Mouse (Mus musculus): Measurements from ENCODE around the gene Aoc1. TPM values are rescaled to one million over a fixed set of nuclear protein-coding genes. Genes with fewer than 3 reads are reported as not detected.
"Not testable (repeated sequence)": the region's sequence is repeated elsewhere in the genome, so short reads cannot be mapped to it uniquely, and the experiment has no call there.

Aoc1 gene
- polyA plus RNA-seq, 1 experiment from 2014 or later = 4.6 TPM

DNA sequence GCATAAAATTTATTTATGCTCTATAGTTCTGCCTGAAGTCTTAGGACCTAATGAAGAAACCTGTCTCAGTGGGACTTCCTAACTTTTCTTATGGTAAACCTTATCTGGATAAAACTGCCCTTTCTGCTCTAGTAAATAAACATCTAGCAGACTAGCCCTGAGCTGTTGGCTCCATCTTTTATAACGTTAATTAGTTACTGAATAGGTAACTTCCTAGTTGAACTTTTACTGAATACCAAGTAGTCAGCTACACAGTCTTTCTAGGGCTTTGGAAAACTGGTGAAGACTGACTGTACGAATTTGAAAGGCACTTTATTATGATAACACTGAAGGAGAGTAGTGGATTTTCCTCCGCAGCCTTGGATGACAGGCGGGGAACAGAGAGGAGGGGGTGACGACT is 23.2 kb downstream of the Aoc1 start:
- Histone ChIP-seq H3K9ac (ENCODE audit: low read length) (no peak overlapping the region), H3K4me1 (ENCODE audit: control insufficient read depth, insufficient read depth, low read length) (no peaks in the 10 kb centered on the region), H3K9me3 (replicated peaks; ENCODE audit: control insufficient read depth, low read length) (no peaks in the 10 kb centered on the region), H3K27ac (ENCODE audit: low read length) (no peak overlapping the region), H3K4me2 (ENCODE audit: low read depth, low read length) (no peak overlapping the region), H3K27me3 (ENCODE audit: control insufficient read depth, insufficient read depth, low read length) (no peaks in the 10 kb centered on the region), H3K36me3 (ENCODE audit: control insufficient read depth, insufficient read depth, low read length) (no peaks in the 10 kb centered on the region), H3K4me3 (replicated peaks; ENCODE audit: low read length) (no peak overlapping the region)
- ATAC-seq (ENCODE audit: insufficient read depth, low FRiP score) = no peak
- WGBS = 79% methylated on average over 5 of the region's 5 CpGs

DNA sequence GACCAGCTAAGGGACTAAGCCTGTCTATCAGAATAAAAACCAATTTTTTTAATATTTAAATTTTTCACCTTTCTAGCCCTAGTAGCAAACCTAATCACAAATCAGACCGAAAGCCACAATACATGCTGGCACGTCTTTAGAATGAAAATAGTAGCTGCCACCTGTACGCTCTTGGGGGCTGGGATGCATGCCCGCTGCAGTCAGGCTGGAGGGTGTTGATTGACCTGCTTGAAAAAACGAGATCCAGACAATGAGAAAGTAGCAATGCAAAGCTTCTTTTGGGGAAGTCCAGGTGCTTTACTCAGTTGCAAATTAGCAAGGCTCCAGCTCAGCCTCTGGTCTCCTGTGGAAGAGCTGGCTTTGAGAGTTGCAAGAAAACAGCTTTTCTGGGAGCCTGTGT is 24.3 kb downstream of the Aoc1 start:
- Histone ChIP-seq H3K4me2 (ENCODE audit: low read depth, low read length) (no peak overlapping the region), H3K27ac (ENCODE audit: low read length) (no peak overlapping the region), H3K4me1 (ENCODE audit: control insufficient read depth, insufficient read depth, low read length) (no peaks in the 10 kb centered on the region), H3K27me3 (ENCODE audit: control insufficient read depth, insufficient read depth, low read length) (no peaks in the 10 kb centered on the region), H3K9me3 (replicated peaks; ENCODE audit: control insufficient read depth, low read length) (no peaks in the 10 kb centered on the region), H3K4me3 (replicated peaks; ENCODE audit: low read length) (no peak overlapping the region), H3K36me3 (ENCODE audit: control insufficient read depth, insufficient read depth, low read length) (no peaks in the 10 kb centered on the region), H3K9ac (ENCODE audit: low read length) (no peak overlapping the region)
- 85% methylated on average over 5 of the region's 5 CpGs for WGBS
- ATAC-seq (ENCODE audit: insufficient read depth, low FRiP score) = no peak

DNA sequence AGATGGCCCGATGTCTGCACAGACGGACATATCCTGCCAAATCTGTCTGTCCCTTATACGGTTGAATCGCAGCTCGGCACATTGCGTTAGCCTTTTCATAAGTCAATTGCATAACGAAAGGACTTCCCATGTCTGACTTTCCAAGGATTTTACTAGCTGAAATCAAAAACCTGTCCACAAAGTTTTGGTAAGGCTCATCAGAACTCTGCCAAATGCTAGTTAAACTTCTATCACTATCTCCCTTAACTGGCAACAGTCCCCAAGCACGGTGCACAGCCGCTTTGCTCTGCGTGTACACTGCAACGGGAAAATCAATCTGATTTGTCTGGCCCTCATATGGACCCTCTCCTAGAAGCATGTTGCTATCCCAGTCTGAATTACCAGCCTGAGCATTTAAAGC is 28.6 kb downstream of the Aoc1 start:
- H3K4me3 ChIP-seq (replicated peaks; ENCODE audit: low read length); ATAC-seq (ENCODE audit: insufficient read depth, low FRiP score); H3K27me3 ChIP-seq (ENCODE audit: control insufficient read depth, insufficient read depth, low read length); H3K9ac ChIP-seq (ENCODE audit: low read length); H3K9me3 ChIP-seq (replicated peaks; ENCODE audit: control insufficient read depth, low read length); H3K4me2 ChIP-seq (ENCODE audit: low read depth, low read length); H3K27ac ChIP-seq (ENCODE audit: low read length); H3K4me1 ChIP-seq (ENCODE audit: control insufficient read depth, insufficient read depth, low read length); H3K36me3 ChIP-seq (ENCODE audit: control insufficient read depth, insufficient read depth, low read length): not testable (repeated sequence)
- 91% methylated on average over 11 of the region's 11 CpGs for WGBS

DNA sequence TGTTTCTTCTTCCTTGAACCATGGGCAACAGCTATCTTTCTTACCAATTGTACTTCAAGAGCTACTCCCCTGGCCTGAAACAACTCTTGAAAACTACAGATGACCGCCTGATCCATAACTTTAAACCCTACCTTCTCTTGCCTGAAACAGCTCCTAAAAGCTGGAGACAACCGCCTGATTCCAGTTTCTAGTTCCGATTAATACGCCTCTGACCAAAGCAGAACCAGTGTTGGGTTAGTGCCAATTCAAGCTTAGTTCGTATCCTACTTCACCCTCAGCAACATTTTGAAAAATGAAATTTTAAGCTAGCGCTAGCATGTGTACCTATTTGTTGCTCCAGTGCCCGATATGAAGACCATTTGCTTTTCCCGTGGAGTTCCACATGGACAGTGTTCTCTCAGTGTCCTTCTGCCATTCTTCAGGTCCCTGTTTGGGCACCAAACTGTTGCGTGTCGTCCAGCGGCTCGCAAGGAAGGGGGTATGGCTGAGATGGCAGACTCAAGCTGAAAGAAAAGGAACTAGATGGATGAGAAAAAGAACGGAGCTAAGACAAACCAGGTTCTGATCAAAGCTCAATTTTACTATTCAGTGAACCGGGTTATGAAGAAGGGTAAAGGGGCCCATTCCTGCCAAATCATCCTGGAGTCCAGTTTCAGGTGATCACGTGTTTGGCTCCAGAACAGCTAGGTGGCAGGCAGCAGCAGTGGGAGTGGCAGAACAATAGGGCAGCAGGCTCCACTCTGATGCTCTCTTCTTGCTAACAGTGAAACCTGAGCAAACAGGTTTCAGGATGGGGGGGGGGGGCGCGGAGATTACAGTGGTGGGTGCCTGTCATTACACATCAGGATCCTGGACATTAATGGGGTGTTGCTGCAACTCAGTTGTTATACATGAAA is 30.1 kb downstream of the Aoc1 start:
- Histone ChIP-seq H3K4me2 (ENCODE audit: low read depth, low read length) (no peak overlapping the region), H3K27ac (ENCODE audit: low read length) (no peak overlapping the region), H3K4me1 (ENCODE audit: control insufficient read depth, insufficient read depth, low read length) (no peaks in the 10 kb centered on the region), H3K27me3 (ENCODE audit: control insufficient read depth, insufficient read depth, low read length) (no peaks in the 10 kb centered on the region), H3K9me3 (replicated peaks; ENCODE audit: control insufficient read depth, low read length) (no peaks in the 10 kb centered on the region), H3K4me3 (replicated peaks; ENCODE audit: low read length) (no peak overlapping the region), H3K36me3 (ENCODE audit: control insufficient read depth, insufficient read depth, low read length) (no peaks in the 10 kb centered on the region), H3K9ac (ENCODE audit: low read length) (no peak overlapping the region)
- 82% methylated on average over 17 of the region's 17 CpGs for WGBS
- no peak for ATAC-seq (ENCODE audit: insufficient read depth, low FRiP score)

DNA sequence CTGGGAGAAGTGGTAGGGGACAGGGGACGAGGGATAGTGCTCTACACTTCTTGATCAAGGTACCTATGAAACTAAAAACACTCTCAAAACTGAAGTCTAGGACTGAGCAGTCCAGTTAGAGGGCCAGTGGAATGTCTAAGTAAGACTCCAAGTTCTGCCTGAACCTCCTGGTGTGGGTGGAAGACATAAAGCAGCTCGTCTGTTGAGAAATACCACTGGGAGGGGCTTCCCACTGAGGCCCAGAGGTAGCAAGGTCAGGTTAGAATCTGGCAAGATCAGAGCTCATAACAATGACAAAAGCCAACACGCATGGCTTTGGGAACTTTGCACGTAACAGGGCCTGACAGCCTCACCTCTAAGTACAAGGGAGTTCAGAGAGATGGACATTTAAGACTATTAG is 30.7 kb downstream of the Aoc1 start:
- ATAC-seq (ENCODE audit: insufficient read depth, low FRiP score) = no peak
- Histone ChIP-seq H3K36me3 (ENCODE audit: control insufficient read depth, insufficient read depth, low read length) (no peaks in the 10 kb centered on the region), H3K4me3 (replicated peaks; ENCODE audit: low read length) (no peak overlapping the region), H3K4me2 (ENCODE audit: low read depth, low read length) (no peak overlapping the region), H3K9ac (ENCODE audit: low read length) (no peak overlapping the region), H3K9me3 (replicated peaks; ENCODE audit: control insufficient read depth, low read length) (no peaks in the 10 kb centered on the region), H3K27me3 (ENCODE audit: control insufficient read depth, insufficient read depth, low read length) (no peaks in the 10 kb centered on the region), H3K4me1 (ENCODE audit: control insufficient read depth, insufficient read depth, low read length) (no peaks in the 10 kb centered on the region), H3K27ac (ENCODE audit: low read length) (no peak overlapping the region)
- 50% methylated on average over 4 of the region's 4 CpGs for WGBS

DNA sequence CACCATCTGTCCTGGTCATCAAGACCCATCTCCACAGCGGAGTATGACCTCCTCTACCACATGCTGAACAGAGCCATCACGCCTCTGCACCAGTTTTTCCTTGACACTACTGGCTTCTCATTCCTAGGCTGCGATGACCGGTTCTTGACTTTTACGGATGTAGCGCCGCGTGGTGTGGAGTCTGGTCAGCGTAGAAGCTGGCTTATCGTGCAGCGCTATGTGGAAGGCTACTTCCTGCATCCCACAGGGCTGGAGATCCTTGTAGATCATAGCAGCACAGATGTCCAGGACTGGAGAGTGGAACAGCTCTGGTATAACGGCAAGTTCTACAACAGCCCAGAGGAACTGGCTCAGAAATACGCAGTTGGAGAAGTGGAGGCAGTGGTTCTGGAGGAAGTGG is 32.9 kb downstream of the Aoc1 start:
- ATAC-seq (ENCODE audit: insufficient read depth, low FRiP score) = no peak
- Histone ChIP-seq H3K27ac (ENCODE audit: low read length) (no peak overlapping the region), H3K36me3 (ENCODE audit: control insufficient read depth, insufficient read depth, low read length) (no peaks in the 10 kb centered on the region), H3K4me1 (ENCODE audit: control insufficient read depth, insufficient read depth, low read length) (no peaks in the 10 kb centered on the region), H3K4me2 (ENCODE audit: low read depth, low read length) (no peak overlapping the region), H3K27me3 (ENCODE audit: control insufficient read depth, insufficient read depth, low read length) (no peaks in the 10 kb centered on the region), H3K9ac (ENCODE audit: low read length) (no peak overlapping the region), H3K4me3 (replicated peaks; ENCODE audit: low read length) (no peak overlapping the region), H3K9me3 (replicated peaks; ENCODE audit: control insufficient read depth, low read length) (no peaks in the 10 kb centered on the region)
- WGBS = 90% methylated on average over 13 of the region's 13 CpGs

DNA sequence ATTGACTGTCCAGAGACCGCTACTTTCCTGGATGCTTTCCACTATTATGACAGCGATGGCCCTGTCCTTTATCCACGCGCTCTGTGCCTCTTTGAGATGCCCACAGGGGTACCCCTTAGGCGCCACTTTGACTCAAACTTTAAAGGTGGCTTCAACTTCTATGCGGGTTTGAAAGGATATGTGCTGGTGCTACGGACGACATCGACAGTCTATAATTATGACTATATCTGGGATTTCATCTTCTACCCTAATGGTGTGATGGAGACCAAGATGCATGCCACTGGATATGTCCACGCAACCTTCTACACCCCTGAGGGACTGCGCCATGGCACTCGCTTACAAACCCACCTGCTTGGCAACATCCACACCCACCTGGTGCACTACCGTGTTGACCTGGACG is 33.7 kb downstream of the Aoc1 start:
- Histone ChIP-seq H3K4me3 (replicated peaks; ENCODE audit: low read length) (no peak overlapping the region), H3K4me1 (ENCODE audit: control insufficient read depth, insufficient read depth, low read length) (no peaks in the 10 kb centered on the region), H3K4me2 (ENCODE audit: low read depth, low read length) (no peak overlapping the region), H3K36me3 (ENCODE audit: control insufficient read depth, insufficient read depth, low read length) (no peaks in the 10 kb centered on the region), H3K27me3 (ENCODE audit: control insufficient read depth, insufficient read depth, low read length) (no peaks in the 10 kb centered on the region), H3K9me3 (replicated peaks; ENCODE audit: control insufficient read depth, low read length) (no peaks in the 10 kb centered on the region), H3K9ac (ENCODE audit: low read length) (no peak overlapping the region), H3K27ac (ENCODE audit: low read length) (no peak overlapping the region)
- 92% methylated on average over 14 of the region's 14 CpGs for WGBS
- ATAC-seq (ENCODE audit: insufficient read depth, low FRiP score) = no peak

DNA sequence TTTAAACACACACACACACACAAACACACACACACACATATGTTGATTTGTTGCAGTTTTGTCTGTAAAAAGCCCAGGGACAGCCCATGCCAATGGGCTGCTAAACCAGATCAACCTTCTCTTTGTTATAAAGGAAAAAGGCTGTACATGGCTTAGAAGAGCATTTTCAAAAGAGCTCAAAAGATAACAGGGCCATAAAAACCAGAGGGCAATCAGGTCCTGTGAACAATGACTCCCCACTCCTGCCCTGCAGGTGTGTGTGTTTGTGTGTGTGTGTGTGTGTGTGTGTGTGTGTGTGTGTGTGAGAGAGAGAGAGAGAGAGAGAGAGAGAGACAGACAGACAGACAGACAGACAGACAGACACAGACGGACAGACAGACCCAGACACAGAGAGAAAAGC is 36.5 kb downstream of the Aoc1 start:
- Histone ChIP-seq H3K27ac (ENCODE audit: low read length) (no peak overlapping the region), H3K9me3 (replicated peaks; ENCODE audit: control insufficient read depth, low read length) (no peaks in the 10 kb centered on the region), H3K36me3 (ENCODE audit: control insufficient read depth, insufficient read depth, low read length) (no peaks in the 10 kb centered on the region), H3K4me2 (ENCODE audit: low read depth, low read length) (no peak overlapping the region), H3K9ac (ENCODE audit: low read length) (no peak overlapping the region), H3K4me3 (replicated peaks; ENCODE audit: low read length) (no peak overlapping the region), H3K4me1 (ENCODE audit: control insufficient read depth, insufficient read depth, low read length) (no peaks in the 10 kb centered on the region), H3K27me3 (ENCODE audit: control insufficient read depth, insufficient read depth, low read length) (no peaks in the 10 kb centered on the region)
- 65% methylated on average over 1 of the region's 1 CpGs for WGBS
- no peak for ATAC-seq (ENCODE audit: insufficient read depth, low FRiP score)

DNA sequence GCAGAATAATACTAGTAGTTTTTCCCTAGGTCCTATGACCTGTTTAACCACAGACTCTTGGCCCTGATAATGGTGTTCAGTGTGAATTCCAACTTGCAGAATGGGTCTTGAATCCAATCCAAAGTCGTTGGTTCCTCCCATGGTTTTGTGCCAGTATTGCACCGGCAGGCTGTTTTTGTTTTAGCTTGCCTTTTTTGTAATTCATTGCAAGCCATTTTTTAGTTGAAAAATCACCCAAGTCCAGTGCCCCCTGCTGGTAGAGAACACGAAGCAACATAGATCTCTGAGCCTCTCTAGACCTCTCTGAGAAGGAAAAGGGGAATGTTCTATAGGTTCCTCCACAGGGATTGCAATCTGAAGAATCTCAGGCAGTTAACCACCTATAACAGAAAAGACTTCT is 39.3 kb downstream of the Aoc1 start:
- Histone ChIP-seq H3K9me3 (replicated peaks; ENCODE audit: control insufficient read depth, low read length) (no peaks in the 10 kb centered on the region), H3K27ac (ENCODE audit: low read length) (no peak overlapping the region), H3K4me2 (ENCODE audit: low read depth, low read length) (no peak overlapping the region), H3K27me3 (ENCODE audit: control insufficient read depth, insufficient read depth, low read length) (no peaks in the 10 kb centered on the region), H3K9ac (ENCODE audit: low read length) (no peak overlapping the region), H3K4me1 (ENCODE audit: control insufficient read depth, insufficient read depth, low read length) (no peaks in the 10 kb centered on the region), H3K4me3 (replicated peaks; ENCODE audit: low read length) (no peak overlapping the region), H3K36me3 (ENCODE audit: control insufficient read depth, insufficient read depth, low read length) (no peaks in the 10 kb centered on the region)
- WGBS = 35% methylated on average over 3 of the region's 3 CpGs
- ATAC-seq (ENCODE audit: insufficient read depth, low FRiP score) = no peak

All from stomach, embryonic 16.5 days (tissue).